Mouse (Mus musculus) liver, postnatal 0 days (tissue): ENCODE measurements at regions not wholly inside any gene's neighbourhood (a gene's known extent, or its start where the extent isn't known, plus 50 kb on each side); places are given as distances from the start of the nearest gene placed in this dataset.

ENCODE experiments used
- ATAC-seq: fragments of 200-750 bp; cut with Nextera tagmentation; 2 replicates; pipeline ENCODE4 v1.8.0; 2017; ENCODE audit warnings: mild to moderate bottlenecking, moderate library complexity
- DNase-seq: peaks from one replicate; pipeline ENCODE4 v3.0.0-alpha.2; 2016
- H3K27ac ChIP-seq: fragments of 300-500 bp; sonication (generic); 2 replicates; pipeline ENCODE4 v1.5.1; 2014; ENCODE audit warnings: antibody characterized with exemption, moderate library complexity, mild to moderate bottlenecking, low read depth
- H3K27me3 ChIP-seq: fragments of 300-500 bp; sonication (generic); 2 replicates; pipeline ENCODE4 v1.6.1; 2014; ENCODE audit warnings: low read length, control low read depth, mixed read lengths; ENCODE audit not compliant: insufficient read depth
- H3K36me3 ChIP-seq: fragments of 300-500 bp; sonication (generic); replicated peaks from 2 replicates; pipeline ENCODE4 v1.6.1; 2014; ENCODE audit warnings: mild to moderate bottlenecking, control low read depth, low read length, moderate library complexity, mixed read lengths; ENCODE audit not compliant: insufficient read depth
- H3K4me1 ChIP-seq: fragments of 300-500 bp; sonication (generic); 2 replicates; pipeline ENCODE4 v1.6.1; 2014; ENCODE audit warnings: antibody characterized with exemption, mild to moderate bottlenecking, control low read depth; ENCODE audit not compliant: insufficient read depth
- H3K4me2 ChIP-seq: fragments of 300-500 bp; sonication (generic); 2 replicates; pipeline ENCODE4 v1.6.1; 2014; ENCODE audit warnings: low read depth, mild to moderate bottlenecking, low read length, moderate library complexity, mixed read lengths
- H3K4me3 ChIP-seq: fragments of 300-500 bp; sonication (generic); 2 replicates; pipeline ENCODE4 v1.5.1; 2014; ENCODE audit warnings: low read depth, low read length
- H3K9ac ChIP-seq: fragments of 300-500 bp; sonication (generic); replicated peaks from 2 replicates; pipeline ENCODE4 v1.6.1; 2014; ENCODE audit warnings: mild to moderate bottlenecking, moderate library complexity
- H3K9me3 ChIP-seq: fragments of 300-500 bp; sonication (generic); 2 replicates; pipeline ENCODE4 v1.6.1; 2016; ENCODE audit warnings: mild to moderate bottlenecking, control low read depth, low read length, mixed read lengths
- CTCF ChIP-seq: sonication (generic); IDR thresholded peaks from 2 replicates; pipeline ENCODE4 v1.5.1; 2016; ENCODE audit warnings: antibody characterized with exemption, low read depth
- EP300 ChIP-seq: IDR thresholded peaks from 2 replicates; pipeline ENCODE4 v1.6.1; 2016; ENCODE audit warnings: antibody characterized with exemption, low read depth, mild to moderate bottlenecking
- WGBS: fragments of 180-500 bp; shearing (Covaris S2); extraction: QIAGEN DNeasy Blood & Tissue Kit; methylation state at CpG from one replicate; pipeline ENCODE4 v1.1.7; 2014; ENCODE audit not compliant: insufficient replicate concordance; 5-methylcytosine and 5-hydroxymethylcytosine counted together

- TF ChIP-seq CTCF: no peak
- peak; percentile 50 for TF ChIP-seq EP300
- Histone ChIP-seq H3K9me3 (no peaks in the 10 kb centered on the region), H3K4me1 (peaks cover 22% of the 10 kb centered on the region), H3K4me3 (no peak overlapping the region), H3K4me2 (no peak overlapping the region), H3K36me3 (no peaks in the 10 kb centered on the region), H3K9ac (no peak overlapping the region), H3K27me3 (no peaks in the 10 kb centered on the region), H3K27ac (peak overlapping the region; percentile 85)
- DNase-seq: peak; percentile 71
- ATAC-seq: peak; percentile 84
- WGBS: 48% methylated on average over 5 of the region's 5 CpGs
These were observed 141.8 kb upstream of the Hs6st1 start for GRCm38 (mm10) chr1:35926191-35927048.

GRCm38 (mm10) chr1:35927049-35927415 lies 141.2 kb upstream of the Hs6st1 start:
- Histone ChIP-seq H3K4me1 (peaks cover 22% of the 10 kb centered on the region), H3K9ac (no peak overlapping the region)

GRCm38 (mm10) chr1:35930351-35930750 lies 137.8 kb upstream of the Hs6st1 start:
- peaks cover 17% of the 10 kb centered on the region for H3K4me1 ChIP-seq
- no peak overlapping the region for H3K4me3 ChIP-seq
- 53% methylated on average over 3 of the region's 3 CpGs for WGBS
- no peak overlapping the region for H3K9ac ChIP-seq
- no peak overlapping the region for H3K4me2 ChIP-seq
- no peaks in the 10 kb centered on the region for H3K9me3 ChIP-seq
- no peaks in the 10 kb centered on the region for H3K27me3 ChIP-seq
- TF ChIP-seq CTCF: no peak
- no peak for TF ChIP-seq EP300
- ATAC-seq: no peak
- no peaks in the 10 kb centered on the region for H3K36me3 ChIP-seq
- H3K27ac ChIP-seq: no peak overlapping the region
- no peak for DNase-seq

More at GRCm38 (mm10) chr1:35927049-35927415, 141.2 kb upstream of the Hs6st1 start:
- DNase-seq (no peak), ATAC-seq (peak; percentile 37; the same call in 1 of the 2 replicates)
- no peaks in the 10 kb centered on the region for H3K9me3 ChIP-seq
- H3K4me3 ChIP-seq: no peak overlapping the region
- 45% methylated on average over 3 of the region's 3 CpGs for WGBS
- H3K36me3 ChIP-seq: no peaks in the 10 kb centered on the region
- H3K27me3 ChIP-seq: no peaks in the 10 kb centered on the region
- H3K27ac ChIP-seq: peak overlapping the region; percentile 85
- no peak for TF ChIP-seq EP300
- no peak for TF ChIP-seq CTCF
- H3K4me2 ChIP-seq: no peak overlapping the region

GRCm38 (mm10) chr1:35931056-35931455 lies 137.1 kb upstream of the Hs6st1 start:
- H3K4me2 ChIP-seq: no peak overlapping the region
- 54% methylated on average over 7 of the region's 7 CpGs for WGBS
- no peak overlapping the region for H3K4me3 ChIP-seq
- H3K27me3 ChIP-seq: no peaks in the 10 kb centered on the region
- H3K27ac ChIP-seq: no peak overlapping the region
- ATAC-seq (no peak), DNase-seq (peak; percentile 32)
- TF ChIP-seq CTCF: no peak
- no peak for TF ChIP-seq EP300
- peaks cover 10% of the 10 kb centered on the region for H3K4me1 ChIP-seq
- H3K9ac ChIP-seq: no peak overlapping the region
- no peaks in the 10 kb centered on the region for H3K36me3 ChIP-seq
- no peaks in the 10 kb centered on the region for H3K9me3 ChIP-seq

- no peak overlapping the region for H3K4me2 ChIP-seq
- no peaks in the 10 kb centered on the region for H3K36me3 ChIP-seq
- no peaks in the 10 kb centered on the region for H3K4me1 ChIP-seq
- no peaks in the 10 kb centered on the region for H3K9me3 ChIP-seq
- H3K4me3 ChIP-seq: no peak overlapping the region
- H3K27me3 ChIP-seq: no peaks in the 10 kb centered on the region
- H3K9ac ChIP-seq: no peak overlapping the region
- DNase-seq (no peak), ATAC-seq (no peak)
- no peak overlapping the region for H3K27ac ChIP-seq
- 84% methylated on average over 7 of the region's 7 CpGs for WGBS
- TF ChIP-seq CTCF (no peak), EP300 (no peak)
These were observed 134.7 kb upstream of the Hs6st1 start for GRCm38 (mm10) chr1:35933511-35933910.

GRCm38 (mm10) chr1:35935099-35935651 lies 133.0 kb upstream of the Hs6st1 start:
- Histone ChIP-seq H3K4me2 (no peak overlapping the region), H3K27me3 (no peaks in the 10 kb centered on the region), H3K9ac (no peak overlapping the region), H3K9me3 (no peaks in the 10 kb centered on the region), H3K4me1 (no peaks in the 10 kb centered on the region), H3K27ac (no peak overlapping the region), H3K4me3 (no peak overlapping the region), H3K36me3 (no peaks in the 10 kb centered on the region)
- TF ChIP-seq CTCF: no peak
- TF ChIP-seq EP300: no peak
- 52% methylated on average over 7 of the region's 7 CpGs for WGBS
- DNase-seq (no peak), ATAC-seq (no peak)
